In genomic region chr2:28025776-28026175, GRCm38 (mm10) we compare ENCODE assay signal across 21 mouse cellular contexts. TPM values are rescaled to one million over a fixed set of nuclear protein-coding genes. Genes with fewer than 3 reads are reported as not detected.
A peak's percentile ranks its signal among the peaks of the same experiment; 100 is the strongest.
DNase-seq lines count a peak whose midpoint lies in the region; ATAC-seq and TF ChIP-seq lines count a peak whose summit lies in the region.
"Had no signal": no experiment of that assay in that cellular context is flagged by ENCODE, and none has a peak within 500 bp of the region (broad histone marks: within the 10 kb centered on the region; RNA-seq: fewer than 3 reads in every experiment).

No protein-coding gene starts in this region.

- intact Hi-C loops in left cerebral cortex, postnatal 4 days (cut with DNase I), result no loop called here

- no peak for TF ChIP-seq POLR2A in brain, embryonic 14.5 days (IDR thresholded peaks at IDR 0.05; ENCODE audit: borderline replicate concordance, extremely low read depth, insufficient read depth, insufficient read length, poor library complexity, severe bottlenecking)

- H3K27ac ChIP-seq in neural tube, embryonic 13.5 days (replicated peaks), result peak overlapping the region; percentile 42; the same call in 1 of the 2 replicates
- H3K27ac ChIP-seq in neural tube, embryonic 15.5 days (replicated peaks), result no peak overlapping the region
- H3K27ac ChIP-seq: embryonic facial prominence, embryonic 10.5 days; forebrain, embryonic 13.5 days; hindbrain, embryonic 10.5 days; hindbrain, embryonic 15.5 days had no signal

- peak; percentile 35 for DNase-seq in left cerebral cortex, postnatal 4 days
- no peak for DNase-seq in left cerebral cortex, adult 11 months (ENCODE audit: low spot score)
- DNase-seq in brain, embryonic 14.5 days (ENCODE audit: low read depth), result peak; percentile 43
- DNase-seq in retina, postnatal 7 days (ENCODE audit: low read depth, low spot score), result peak; percentile 8
- no peak for DNase-seq in adrenal gland, postnatal 14 days
- DNase-seq in lung, postnatal 10 days, result no peak
- DNase-seq: adrenal gland, postnatal 10 days; cerebellum, adult 9-10 months; forebrain, postnatal 0 days; gastrocnemius, postnatal 25 days had no signal

- no peak overlapping the region for H3K4me2 ChIP-seq in neural tube, embryonic 13.5 days
- no peak overlapping the region for H3K4me2 ChIP-seq in neural tube, embryonic 15.5 days
- H3K4me2 ChIP-seq: forebrain, embryonic 13.5 days; heart, embryonic 12.5 days; hindbrain, embryonic 15.5 days had no signal

- H3K9me3 ChIP-seq in neural tube, embryonic 13.5 days, result no peaks in the 10 kb centered on the region
- H3K9me3 ChIP-seq in neural tube, embryonic 15.5 days (replicated peaks), result no peaks in the 10 kb centered on the region
- H3K9me3 ChIP-seq: embryonic facial prominence, embryonic 10.5 days; forebrain, embryonic 13.5 days; hindbrain, embryonic 10.5 days; hindbrain, embryonic 15.5 days had no signal

- H3K27me3 ChIP-seq in neural tube, embryonic 13.5 days, result peaks cover 10% of the 10 kb centered on the region
- H3K27me3 ChIP-seq in neural tube, embryonic 15.5 days (replicated peaks), result peaks cover 7% of the 10 kb centered on the region; the same call in 1 of the 2 replicates
- H3K27me3 ChIP-seq: forebrain, embryonic 13.5 days; heart, embryonic 12.5 days; hindbrain, embryonic 15.5 days had no signal

- WGBS in neural tube, embryonic 13.5 days, result 74% methylated on average over 4 of the region's 4 CpGs
- WGBS in neural tube, embryonic 15.5 days, result 68% methylated on average over 4 of the region's 4 CpGs

- no peak for ATAC-seq in neural tube, embryonic 13.5 days (ENCODE audit: low read depth)
- ATAC-seq in neural tube, embryonic 15.5 days (ENCODE audit: low FRiP score), result no peak
- ATAC-seq: forebrain, embryonic 13.5 days; forebrain, postnatal 0 days had no signal

- TF ChIP-seq CTCF in brain, embryonic 14.5 days (IDR thresholded peaks at IDR 0.05; ENCODE audit: borderline replicate concordance, extremely low read depth, insufficient read depth, insufficient read length), result no peak

- H3K9ac ChIP-seq in neural tube, embryonic 13.5 days, result no peak overlapping the region
- no peak overlapping the region for H3K9ac ChIP-seq in neural tube, embryonic 15.5 days (replicated peaks)
- H3K9ac ChIP-seq: forebrain, embryonic 13.5 days; forebrain, postnatal 0 days; heart, embryonic 12.5 days; hindbrain, embryonic 15.5 days had no signal

- no peaks in the 10 kb centered on the region for H3K36me3 ChIP-seq in neural tube, embryonic 13.5 days
- no peaks in the 10 kb centered on the region for H3K36me3 ChIP-seq in neural tube, embryonic 15.5 days
- H3K36me3 ChIP-seq: hindbrain, embryonic 15.5 days had no signal

- H3K4me3 ChIP-seq in neural tube, embryonic 13.5 days, result no peak overlapping the region
- H3K4me3 ChIP-seq in neural tube, embryonic 15.5 days (replicated peaks), result no peak overlapping the region
- H3K4me3 ChIP-seq: embryonic facial prominence, embryonic 10.5 days; forebrain, embryonic 13.5 days; heart, embryonic 12.5 days; hindbrain, embryonic 10.5 days; hindbrain, embryonic 15.5 days had no signal

- peaks cover 16% of the 10 kb centered on the region for H3K4me1 ChIP-seq in neural tube, embryonic 13.5 days (replicated peaks)
- H3K4me1 ChIP-seq in neural tube, embryonic 15.5 days, result peaks cover 20% of the 10 kb centered on the region
- H3K4me1 ChIP-seq: embryonic facial prominence, embryonic 10.5 days; forebrain, embryonic 13.5 days; heart, embryonic 12.5 days; hindbrain, embryonic 10.5 days; hindbrain, embryonic 15.5 days had no signal

RNA-seq across cellular contexts. Expression of gene Fcnb, which starts 58.9 kb away (rescaled TPM):
- not detected for total RNA-seq in left cerebral cortex, postnatal 4 days (2021)
- 0.27 TPM in 1 of 2 replicates, not detected in the other for polyA plus RNA-seq in neural tube, embryonic 13.5 days (2015; fragmentation: Nextera tagmentation; extraction: Ambion mirVana)
- polyA plus RNA-seq in neural tube, embryonic 15.5 days (2015; fragmentation: Nextera tagmentation; extraction: Ambion mirVana), result 0.52 TPM in 1 of 2 replicates, not detected in the other
- polyA plus RNA-seq in brain, embryonic 14.5 days (2012; rRNA removed), result 0.14 and 0.24 TPM in 2 replicates
- 0.33 TPM in 1 of 2 replicates, not detected in the other for total RNA-seq in adrenal gland, postnatal 14 days (2021)
- total RNA-seq: ES-E14; forebrain, postnatal 0 days; gastrocnemius, adult 18-20 months; gastrocnemius, postnatal 25 days; heart, adult 8-10 months; heart, postnatal 25 days had no signal
- polyA plus RNA-seq: embryonic facial prominence, embryonic 10.5 days; forebrain, embryonic 13.5 days; forebrain, postnatal 0 days; hindbrain, embryonic 10.5 days; hindbrain, embryonic 15.5 days had no signal

Comparison
In these comparisons a context has a peak if more than half of its experiments do, and no peak if none do; other contexts are left out.
1. DNase-seq: peak in left cerebral cortex, postnatal 4 days (single experiment), brain, embryonic 14.5 days (single experiment) and retina, postnatal 7 days (single experiment); none in left cerebral cortex, adult 11 months (single experiment), adrenal gland, postnatal 14 days (single experiment) and lung, postnatal 10 days (single experiment).